Mouse (Mus musculus): ENCODE data around the gene Trpm5. TPM values are rescaled to one million over a fixed set of nuclear protein-coding genes. Genes with fewer than 3 reads are reported as not detected.

Gene Trpm5
- 0.65 and 0.72 TPM in 2 replicates for polyA plus RNA-seq (2015; fragmentation: Nextera tagmentation; extraction: Ambion mirVana)

- peak; percentile 91 for TF ChIP-seq CTCF (IDR thresholded peaks at IDR 0.05)
- no peak for TF ChIP-seq EP300 (IDR thresholded peaks at IDR 0.05)
- no peak within 1 kb of the TSS for H3K27ac ChIP-seq (ENCODE audit: low read length)
- H3K4me1 ChIP-seq (ENCODE audit: insufficient read depth, low read depth, low read length) = no peaks in the 10 kb centered on the region
- H3K9ac ChIP-seq (replicated peaks; ENCODE audit: low read depth) = no peak within 1 kb of the TSS
- DNase-seq (ENCODE audit: low spot score) (peak; percentile 53), ATAC-seq (peak; percentile 73)
- no peaks in the 10 kb centered on the region for H3K9me3 ChIP-seq (ENCODE audit: low read length)
- H3K4me2 ChIP-seq (replicated peaks; ENCODE audit: low read depth, low read length) = no peak within 1 kb of the TSS
- H3K27me3 ChIP-seq (replicated peaks; ENCODE audit: insufficient read depth, low read length) = no peaks in the 10 kb centered on the region
- 33% methylated on average over 10 of the region's 10 CpGs for WGBS
- no peaks in the 10 kb centered on the region for H3K36me3 ChIP-seq (ENCODE audit: insufficient read depth, low read length)
- no peak within 1 kb of the TSS for H3K4me3 ChIP-seq (ENCODE audit: low read depth, low read length)
These were observed at the start of gene Trpm5 for GRCm38 (mm10) chr7:143094592-143095553. Gene Trpm5 (minus strand): TSS chr7:143094642.

DNA sequence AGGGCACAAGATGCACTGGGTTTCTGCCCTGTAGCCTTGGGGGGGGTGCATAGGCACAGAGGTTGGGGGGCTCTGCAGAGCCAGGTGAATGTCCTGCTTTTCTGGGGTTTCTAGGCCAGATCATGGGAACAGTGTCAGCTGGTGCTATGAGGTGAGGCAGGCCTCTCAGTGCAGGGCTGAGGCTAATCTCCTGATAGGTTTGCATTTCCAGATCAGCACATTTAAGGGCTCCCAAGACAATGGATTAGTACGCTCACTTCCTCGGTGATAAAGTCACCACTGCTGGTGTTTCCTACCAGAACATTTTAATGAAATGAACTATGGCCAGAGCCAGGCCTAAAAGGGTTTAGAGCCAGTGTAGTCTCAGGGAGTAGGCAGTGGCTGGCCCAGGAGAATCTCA, 48.2 kb upstream of the Trpm5 start:
- 89% methylated on average over 2 of the region's 2 CpGs for WGBS

GRCm38 (mm10) chr7:143139932-143140331, 45.5 kb upstream of the Trpm5 start:
- no peak for DNase-seq (ENCODE audit: low spot score)
- H3K9ac ChIP-seq (replicated peaks; ENCODE audit: low read depth) = no peak overlapping the region

More for the DNA sequence above, 48.2 kb upstream of the Trpm5 start:
- DNase-seq (ENCODE audit: low spot score) = no peak
- Histone ChIP-seq H3K27me3 (replicated peaks; ENCODE audit: insufficient read depth, low read length) (no peaks in the 10 kb centered on the region), H3K9ac (replicated peaks; ENCODE audit: low read depth) (no peak overlapping the region), H3K4me1 (ENCODE audit: insufficient read depth, low read depth, low read length) (no peaks in the 10 kb centered on the region), H3K4me2 (replicated peaks; ENCODE audit: low read depth, low read length) (no peak overlapping the region), H3K4me3 (ENCODE audit: low read depth, low read length) (no peak overlapping the region), H3K36me3 (ENCODE audit: insufficient read depth, low read length) (no peaks in the 10 kb centered on the region), H3K27ac (ENCODE audit: low read length) (no peak overlapping the region), H3K9me3 (ENCODE audit: low read length) (no peaks in the 10 kb centered on the region)
- no peak for TF ChIP-seq CTCF (IDR thresholded peaks at IDR 0.05)
- TF ChIP-seq EP300 (IDR thresholded peaks at IDR 0.05) = no peak
- ATAC-seq = no peak

DNA sequence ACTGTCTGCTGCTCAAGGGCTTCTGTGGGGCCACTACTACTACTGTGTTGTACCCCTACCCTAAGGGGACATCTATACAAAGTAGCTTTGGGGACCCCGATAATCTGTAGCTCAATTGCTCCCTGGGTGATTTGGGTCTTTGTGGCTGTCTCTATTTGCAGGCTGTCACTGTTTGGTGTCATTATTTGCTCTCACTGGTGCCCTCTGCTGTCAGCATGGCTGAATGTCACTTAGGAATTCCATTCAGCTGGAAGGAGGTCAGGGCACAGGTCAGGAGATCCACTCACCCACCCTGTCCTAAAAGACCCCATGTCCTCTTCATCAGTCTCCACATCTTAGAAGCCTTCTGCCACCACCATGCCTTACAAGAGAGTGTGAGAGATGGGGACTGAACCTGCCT, 44.3 kb upstream of the Trpm5 start:
- H3K4me1 ChIP-seq (ENCODE audit: insufficient read depth, low read depth, low read length) = no peaks in the 10 kb centered on the region
- no peak overlapping the region for H3K27ac ChIP-seq (ENCODE audit: low read length)

More at GRCm38 (mm10) chr7:143139932-143140331, 45.5 kb upstream of the Trpm5 start:
- H3K27me3 ChIP-seq (replicated peaks; ENCODE audit: insufficient read depth, low read length) = no peaks in the 10 kb centered on the region
- H3K4me1 ChIP-seq (ENCODE audit: insufficient read depth, low read depth, low read length) = no peaks in the 10 kb centered on the region
- no peaks in the 10 kb centered on the region for H3K36me3 ChIP-seq (ENCODE audit: insufficient read depth, low read length)
- ATAC-seq = peak; percentile 30; the same call in 1 of the 2 replicates
- H3K9me3 ChIP-seq (ENCODE audit: low read length) = no peaks in the 10 kb centered on the region
- WGBS = 71% methylated on average over 4 of the region's 4 CpGs
- H3K4me3 ChIP-seq (ENCODE audit: low read depth, low read length) = no peak overlapping the region
- TF ChIP-seq CTCF (IDR thresholded peaks at IDR 0.05) (no peak), EP300 (IDR thresholded peaks at IDR 0.05) (no peak)
- no peak overlapping the region for H3K27ac ChIP-seq (ENCODE audit: low read length)
- H3K4me2 ChIP-seq (replicated peaks; ENCODE audit: low read depth, low read length) = no peak overlapping the region

GRCm38 (mm10) chr7:143136561-143136960, 42.1 kb upstream of the Trpm5 start:
- ATAC-seq (peak; percentile 24; the same call in 1 of the 2 replicates), DNase-seq (ENCODE audit: low spot score) (no peak)
- no peaks in the 10 kb centered on the region for H3K27me3 ChIP-seq (replicated peaks; ENCODE audit: insufficient read depth, low read length)
- TF ChIP-seq CTCF (IDR thresholded peaks at IDR 0.05) (no peak), EP300 (IDR thresholded peaks at IDR 0.05) (no peak)
- no peaks in the 10 kb centered on the region for H3K4me1 ChIP-seq (ENCODE audit: insufficient read depth, low read depth, low read length)
- no peak overlapping the region for H3K27ac ChIP-seq (ENCODE audit: low read length)
- H3K36me3 ChIP-seq (ENCODE audit: insufficient read depth, low read length) = no peaks in the 10 kb centered on the region
- no peak overlapping the region for H3K4me3 ChIP-seq (ENCODE audit: low read depth, low read length)
- no peak overlapping the region for H3K9ac ChIP-seq (replicated peaks; ENCODE audit: low read depth)
- no peak overlapping the region for H3K4me2 ChIP-seq (replicated peaks; ENCODE audit: low read depth, low read length)
- H3K9me3 ChIP-seq (ENCODE audit: low read length) = no peaks in the 10 kb centered on the region
- whole genome bisulfite sequencing = 36% methylated on average over 5 of the region's 5 CpGs

More for the DNA sequence above, 44.3 kb upstream of the Trpm5 start:
- H3K27me3 ChIP-seq (replicated peaks; ENCODE audit: insufficient read depth, low read length) = no peaks in the 10 kb centered on the region
- TF ChIP-seq EP300 (IDR thresholded peaks at IDR 0.05) = no peak
- peak; percentile 87 for TF ChIP-seq CTCF (IDR thresholded peaks at IDR 0.05)
- H3K4me2 ChIP-seq (replicated peaks; ENCODE audit: low read depth, low read length) = no peak overlapping the region
- DNase-seq (ENCODE audit: low spot score) (peak; percentile 61), ATAC-seq (no peak)
- no peak overlapping the region for H3K4me3 ChIP-seq (ENCODE audit: low read depth, low read length)
- no peak overlapping the region for H3K9ac ChIP-seq (replicated peaks; ENCODE audit: low read depth)
- no peaks in the 10 kb centered on the region for H3K36me3 ChIP-seq (ENCODE audit: insufficient read depth, low read length)
- H3K9me3 ChIP-seq (ENCODE audit: low read length) = no peaks in the 10 kb centered on the region
- 37% methylated on average over 1 of the region's 1 CpGs for WGBS

DNA sequence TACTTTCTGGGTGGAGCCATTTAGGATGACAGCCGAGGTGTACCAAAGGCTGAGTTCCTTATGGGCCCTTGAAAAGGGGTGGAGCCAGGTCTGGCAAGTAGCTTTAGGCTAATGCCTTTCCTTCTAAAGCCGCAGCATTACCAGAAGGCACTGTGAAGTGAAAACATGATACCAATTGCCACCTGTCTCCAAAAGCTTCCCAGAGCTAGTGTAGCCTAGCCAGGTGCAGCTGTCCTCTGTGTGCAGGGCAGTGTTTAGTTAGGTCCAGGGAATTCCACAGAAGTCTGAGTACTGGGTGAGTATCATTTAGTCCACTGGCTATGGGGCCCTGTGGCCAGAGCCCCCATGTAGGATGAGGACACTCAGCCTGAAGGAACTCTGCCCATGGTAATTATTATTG, 41.7 kb upstream of the Trpm5 start:
- H3K9me3 ChIP-seq (ENCODE audit: low read length) = no peaks in the 10 kb centered on the region
- WGBS = 64% methylated on average over 2 of the region's 2 CpGs
- no peaks in the 10 kb centered on the region for H3K4me1 ChIP-seq (ENCODE audit: insufficient read depth, low read depth, low read length)
- no peak overlapping the region for H3K4me2 ChIP-seq (replicated peaks; ENCODE audit: low read depth, low read length)
- no peak overlapping the region for H3K9ac ChIP-seq (replicated peaks; ENCODE audit: low read depth)
- H3K4me3 ChIP-seq (ENCODE audit: low read depth, low read length) = no peak overlapping the region
- ATAC-seq (no peak), DNase-seq (ENCODE audit: low spot score) (no peak)
- no peaks in the 10 kb centered on the region for H3K27me3 ChIP-seq (replicated peaks; ENCODE audit: insufficient read depth, low read length)
- no peaks in the 10 kb centered on the region for H3K36me3 ChIP-seq (ENCODE audit: insufficient read depth, low read length)
- H3K27ac ChIP-seq (ENCODE audit: low read length) = no peak overlapping the region
- TF ChIP-seq CTCF (IDR thresholded peaks at IDR 0.05) (no peak), EP300 (IDR thresholded peaks at IDR 0.05) (no peak)
